Mouse (Mus musculus) lung, embryonic 15.5 days (tissue): ENCODE results near the gene Prokr1. TPM values are rescaled to one million over a fixed set of nuclear protein-coding genes. Genes with fewer than 3 reads are reported as not detected.
A peak's percentile ranks its signal among the peaks of the same experiment; 100 is the strongest.

Source experiments
- ATAC-seq: fragments of 200-750 bp; cut with Nextera tagmentation; 2 replicates; pipeline ENCODE4 v1.8.0; 2017; ENCODE audit warnings: moderate number of reproducible peaks, borderline replicate concordance; ENCODE audit not compliant: low FRiP score, low TSS enrichment; ENCODE audit errors: extremely low read depth
- H3K27ac ChIP-seq: fragments of 300-500 bp; sonication (generic); 2 replicates; pipeline ENCODE4 v1.5.1; 2015; ENCODE audit warnings: moderate library complexity, mild to moderate bottlenecking, inconsistent platforms
- H3K27me3 ChIP-seq: fragments of 300-500 bp; sonication (generic); 2 replicates; pipeline ENCODE4 v1.6.1; 2015; ENCODE audit warnings: inconsistent platforms
- H3K36me3 ChIP-seq: fragments of 300-500 bp; sonication (generic); 2 replicates; pipeline ENCODE4 v1.6.1; 2015; ENCODE audit warnings: inconsistent platforms
- H3K4me1 ChIP-seq: fragments of 300-500 bp; sonication (generic); 2 replicates; pipeline ENCODE4 v1.6.1; 2015; ENCODE audit warnings: inconsistent platforms
- H3K4me2 ChIP-seq: fragments of 300-500 bp; sonication (generic); 2 replicates; pipeline ENCODE4 v1.6.1; 2015; ENCODE audit warnings: inconsistent platforms, mild to moderate bottlenecking, moderate library complexity
- H3K4me3 ChIP-seq: fragments of 300-500 bp; sonication (generic); 2 replicates; pipeline ENCODE4 v1.5.1; 2015; ENCODE audit warnings: mild to moderate bottlenecking, inconsistent platforms
- H3K9ac ChIP-seq: fragments of 300-500 bp; sonication (generic); 2 replicates; pipeline ENCODE4 v1.6.1; 2015; ENCODE audit warnings: inconsistent platforms
- H3K9me3 ChIP-seq: fragments of 300-500 bp; sonication (generic); 2 replicates; pipeline ENCODE4 v1.6.1; 2016; ENCODE audit warnings: inconsistent platforms
- whole genome bisulfite sequencing: fragments of 180-500 bp; shearing (Covaris S2); methylation state at CpG from one replicate; pipeline ENCODE4 v1.1.7; 2015; 5-methylcytosine and 5-hydroxymethylcytosine counted together
- polyA plus RNA-seq: library from polyadenylated mRNA; unstranded; fragments of >200 nt; fragmentation: Nextera tagmentation; extraction: Ambion mirVana; gene quantifications from 2 replicates; pipeline ENCODE4 v1.2.1, GENCODE M21; 2015

The Prokr1 gene
- polyA plus RNA-seq, 1 experiment from 2014 or later: 2.6 TPM

DNA sequence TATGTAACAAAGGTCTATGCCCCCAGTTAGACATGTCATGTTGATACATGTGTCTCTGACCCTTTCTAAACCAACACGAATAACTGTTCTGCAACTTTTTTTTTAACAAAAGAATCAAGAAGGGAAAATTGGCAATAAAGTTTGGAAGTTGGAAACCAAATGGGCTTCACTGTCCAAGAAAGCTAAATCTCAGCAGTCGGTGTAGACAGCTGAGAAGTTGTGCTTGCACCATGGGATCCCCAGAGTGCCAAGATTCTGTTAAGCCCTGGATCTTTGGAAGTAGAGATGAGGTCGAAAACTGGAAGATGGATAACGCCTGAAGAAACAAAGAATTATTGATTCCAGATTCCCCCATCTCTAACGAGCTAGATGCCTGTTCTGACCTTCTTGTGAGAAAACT, 25.4 kb downstream of the Prokr1 start:
- no peak for ATAC-seq
- H3K4me1 ChIP-seq: peaks cover 8% of the 10 kb centered on the region
- H3K9ac ChIP-seq: no peak overlapping the region
- H3K36me3 ChIP-seq: no peaks in the 10 kb centered on the region
- 64% methylated on average over 5 of the region's 5 CpGs for WGBS
- H3K9me3 ChIP-seq: no peaks in the 10 kb centered on the region
- no peak overlapping the region for H3K4me2 ChIP-seq
- H3K27me3 ChIP-seq: no peaks in the 10 kb centered on the region
- H3K27ac ChIP-seq: no peak overlapping the region
- H3K4me3 ChIP-seq: no peak overlapping the region

DNA sequence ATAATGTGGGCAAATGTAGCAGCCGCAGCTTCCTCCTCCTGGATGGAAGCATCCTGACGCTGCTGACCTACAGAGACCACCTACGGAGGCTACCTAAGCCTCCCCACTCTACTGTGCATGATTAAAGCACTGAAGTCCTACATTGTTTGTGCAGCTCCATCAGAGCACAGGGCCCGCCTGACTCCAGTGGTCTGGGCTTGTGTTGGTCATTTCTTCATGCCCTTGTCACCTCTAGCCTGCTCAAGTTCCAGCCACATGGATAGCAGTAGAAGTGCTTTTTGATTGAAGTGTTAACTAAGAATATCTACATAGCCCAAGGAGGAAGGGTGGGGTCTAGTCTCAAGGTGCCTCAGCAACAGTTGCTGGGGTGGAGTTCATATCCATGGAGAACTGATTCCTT, 26.2 kb downstream of the Prokr1 start:
- H3K4me2 ChIP-seq: no peak overlapping the region
- H3K27ac ChIP-seq: no peak overlapping the region
- no peaks in the 10 kb centered on the region for H3K27me3 ChIP-seq
- 83% methylated on average over 4 of the region's 4 CpGs for WGBS
- H3K9me3 ChIP-seq: no peaks in the 10 kb centered on the region
- no peak overlapping the region for H3K4me3 ChIP-seq
- peaks cover 8% of the 10 kb centered on the region for H3K4me1 ChIP-seq
- no peaks in the 10 kb centered on the region for H3K36me3 ChIP-seq
- H3K9ac ChIP-seq: no peak overlapping the region
- no peak for ATAC-seq

DNA sequence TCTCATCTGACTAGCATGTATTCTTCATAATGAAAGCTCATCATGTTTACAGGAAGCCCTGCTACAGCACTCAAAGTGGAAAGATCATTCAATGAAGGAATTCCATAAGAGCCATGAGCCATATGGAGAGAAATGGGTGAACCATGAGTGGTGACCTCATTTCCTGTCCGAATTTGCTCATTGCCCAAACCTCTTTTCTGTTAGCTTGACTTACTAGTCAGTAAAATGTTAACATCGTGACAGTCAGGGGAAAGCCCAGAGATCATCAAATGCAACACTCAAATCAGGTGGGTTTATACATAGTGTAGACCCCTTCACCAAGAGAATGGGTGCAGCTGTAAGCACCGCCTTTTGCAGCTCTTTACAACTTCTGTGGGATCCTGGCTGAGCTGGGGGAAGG, 36.8 kb downstream of the Prokr1 start:
- Histone ChIP-seq H3K27me3 (no peaks in the 10 kb centered on the region), H3K9me3 (no peaks in the 10 kb centered on the region), H3K4me2 (no peak overlapping the region), H3K27ac (no peak overlapping the region), H3K4me3 (no peak overlapping the region), H3K9ac (no peak overlapping the region), H3K4me1 (no peaks in the 10 kb centered on the region), H3K36me3 (no peaks in the 10 kb centered on the region)
- no peak for ATAC-seq
- WGBS: 64% methylated on average over 3 of the region's 3 CpGs

DNA sequence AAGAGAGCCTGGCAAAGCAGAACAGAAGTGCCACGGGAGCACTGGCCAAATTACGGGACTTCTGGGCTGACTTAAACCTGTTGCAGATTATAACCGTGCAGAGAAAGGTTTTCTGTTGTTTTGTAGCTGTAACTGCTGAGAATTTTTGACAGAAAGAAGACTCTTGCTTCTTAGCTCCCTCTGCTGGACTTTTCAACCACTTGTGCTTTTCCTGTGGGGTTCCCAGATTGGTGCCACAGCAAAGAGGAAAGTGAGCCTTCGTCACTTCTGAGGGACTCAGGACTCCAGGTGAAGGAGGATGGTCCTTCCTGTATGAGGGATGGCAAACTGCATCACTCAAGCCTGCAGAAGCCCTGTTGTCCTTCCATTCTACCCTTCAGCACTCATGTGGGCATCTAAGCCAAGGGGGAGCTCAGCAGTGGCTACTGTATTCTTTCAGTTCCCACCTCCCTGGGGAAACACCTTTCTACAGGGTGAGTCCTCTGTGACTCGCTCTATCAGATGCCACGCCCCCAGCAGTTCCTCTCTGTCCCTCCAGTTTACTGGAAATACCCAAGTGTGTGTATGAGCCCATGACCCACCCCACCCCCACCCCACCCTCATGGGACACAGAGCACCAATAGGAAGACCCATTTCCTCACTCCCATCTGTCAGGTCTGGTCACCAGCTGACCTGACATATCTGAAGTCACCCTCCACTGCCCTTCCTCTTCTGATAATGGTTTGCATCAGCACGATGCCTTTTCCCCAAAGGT, 38.3 kb downstream of the Prokr1 start:
- H3K27ac ChIP-seq: no peak overlapping the region
- no peak for ATAC-seq
- H3K36me3 ChIP-seq: no peaks in the 10 kb centered on the region
- H3K4me2 ChIP-seq: no peak overlapping the region
- H3K9me3 ChIP-seq: no peaks in the 10 kb centered on the region
- no peaks in the 10 kb centered on the region for H3K27me3 ChIP-seq
- H3K9ac ChIP-seq: no peak overlapping the region
- no peak overlapping the region for H3K4me3 ChIP-seq
- 49% methylated on average over 7 of the region's 7 CpGs for WGBS
- H3K4me1 ChIP-seq: no peaks in the 10 kb centered on the region

DNA sequence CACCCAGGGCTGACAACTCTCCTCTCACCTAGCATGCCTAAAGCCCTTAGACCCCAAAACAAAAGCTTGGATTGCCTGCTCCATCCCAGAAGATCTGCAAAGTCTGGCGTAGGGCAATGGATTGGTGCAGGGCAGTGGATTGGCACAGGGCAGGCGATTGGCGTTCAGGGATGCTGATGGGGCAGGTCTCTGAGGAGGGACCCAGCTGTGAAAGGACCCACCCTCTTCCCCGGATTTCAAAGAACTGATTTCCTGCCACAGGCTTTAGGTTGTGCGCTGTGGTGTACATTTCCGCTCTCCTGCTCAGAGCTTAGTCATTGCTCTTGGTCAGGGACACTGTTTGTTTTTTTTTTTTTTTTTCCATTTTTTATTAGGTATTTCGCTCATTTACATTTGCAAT, 42.7 kb downstream of the Prokr1 start:
- Histone ChIP-seq H3K4me3 (no peak overlapping the region), H3K27me3 (no peaks in the 10 kb centered on the region), H3K27ac (no peak overlapping the region), H3K4me2 (no peak overlapping the region), H3K9me3 (no peaks in the 10 kb centered on the region), H3K4me1 (no peaks in the 10 kb centered on the region), H3K9ac (no peak overlapping the region), H3K36me3 (no peaks in the 10 kb centered on the region)
- WGBS: 88% methylated on average over 7 of the region's 7 CpGs
- ATAC-seq: no peak

DNA sequence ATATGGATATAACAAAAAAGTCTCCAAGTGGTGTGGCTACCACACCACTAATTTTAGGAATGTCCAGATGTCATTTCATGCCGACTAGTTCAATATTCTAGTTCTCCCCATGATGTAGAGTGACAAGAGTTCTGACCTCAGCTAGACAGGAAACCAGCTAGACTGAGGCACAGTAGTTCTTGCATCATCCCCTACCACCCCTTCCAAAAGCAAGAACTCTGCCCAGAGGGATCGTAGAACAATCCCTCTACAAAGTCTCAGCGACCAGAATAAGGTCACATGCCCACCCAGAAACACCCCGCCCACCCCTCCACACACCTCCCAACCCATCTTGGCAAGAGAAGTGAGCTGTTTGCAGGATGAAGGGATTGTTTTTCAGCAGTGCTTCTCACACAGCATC, 43.1 kb downstream of the Prokr1 start:
- Histone ChIP-seq H3K9ac (no peak overlapping the region), H3K4me2 (no peak overlapping the region), H3K36me3 (no peaks in the 10 kb centered on the region), H3K27ac (no peak overlapping the region), H3K9me3 (no peaks in the 10 kb centered on the region), H3K4me3 (no peak overlapping the region), H3K4me1 (no peaks in the 10 kb centered on the region), H3K27me3 (no peaks in the 10 kb centered on the region)
- WGBS: 72% methylated on average over 4 of the region's 4 CpGs
- no peak for ATAC-seq

DNA sequence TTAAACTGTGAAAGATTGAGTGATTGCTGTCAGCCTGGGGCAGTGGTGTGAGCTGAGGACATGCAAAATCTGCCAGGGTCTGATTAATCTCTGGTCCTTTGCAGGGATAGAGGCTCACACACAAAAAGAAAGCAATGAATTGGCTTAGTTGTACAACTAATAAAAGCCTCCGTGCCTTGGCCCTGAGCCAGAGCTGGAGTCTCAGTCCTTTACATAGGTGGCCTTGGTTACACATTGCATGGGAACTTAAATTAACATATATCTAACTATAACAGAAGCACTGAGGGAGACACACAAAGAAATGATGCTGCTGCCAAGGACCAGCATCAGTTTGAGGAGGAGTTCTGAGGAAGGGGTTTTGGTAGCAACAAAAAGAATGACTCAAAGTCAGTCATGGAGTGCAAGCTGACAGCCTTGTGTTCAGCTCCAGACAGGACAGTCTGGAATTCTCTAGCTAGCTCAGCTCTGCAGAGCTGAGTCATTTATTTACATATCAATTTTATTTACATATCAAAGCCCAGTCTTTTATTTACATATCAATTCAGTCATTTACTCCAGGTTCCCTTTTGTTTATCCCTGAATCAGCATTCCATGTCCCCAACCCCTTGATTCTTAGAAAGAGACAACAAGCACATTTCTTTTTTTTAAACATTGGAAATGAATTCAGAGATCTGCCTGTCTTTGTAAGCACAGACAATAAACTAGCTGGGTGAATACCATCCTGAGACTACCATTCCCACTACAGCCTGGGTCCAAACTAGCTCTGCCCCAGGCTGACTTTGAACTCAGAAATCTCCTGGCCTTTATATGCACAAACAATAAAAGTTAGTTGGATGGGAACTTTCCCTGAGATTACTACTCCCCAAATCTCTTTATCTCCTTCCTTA, 45.0 kb downstream of the Prokr1 start:
- 41% methylated on average over 1 of the region's 1 CpGs for WGBS

DNA sequence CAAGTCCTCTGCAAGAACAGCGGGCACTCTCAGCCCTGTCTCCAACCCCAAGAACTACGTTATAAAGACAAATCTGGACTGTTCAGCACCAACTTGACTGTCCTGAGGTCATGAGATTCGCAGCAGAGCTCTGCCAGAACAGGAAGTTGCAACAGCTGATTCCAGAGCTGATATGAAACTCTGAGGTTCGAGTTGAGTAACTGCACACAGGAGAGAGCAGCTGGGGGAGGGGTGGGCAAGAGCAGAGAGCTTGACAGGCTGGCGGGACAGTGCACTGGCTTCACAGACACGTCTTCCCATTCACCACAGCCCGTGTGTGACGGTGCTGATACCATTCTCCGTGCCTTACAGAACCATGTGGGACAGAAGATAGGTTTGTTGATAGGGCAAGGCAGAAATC, 48.5 kb downstream of the Prokr1 start:
- no peaks in the 10 kb centered on the region for H3K27me3 ChIP-seq
- no peak overlapping the region for H3K4me3 ChIP-seq
- H3K27ac ChIP-seq: no peak overlapping the region
- no peaks in the 10 kb centered on the region for H3K36me3 ChIP-seq
- no peaks in the 10 kb centered on the region for H3K9me3 ChIP-seq
- no peak overlapping the region for H3K9ac ChIP-seq
- H3K4me1 ChIP-seq: no peaks in the 10 kb centered on the region
- 29% methylated on average over 9 of the region's 9 CpGs for WGBS
- ATAC-seq: peak; percentile 73; the same call in 1 of the 2 replicates
- H3K4me2 ChIP-seq: no peak overlapping the region

More for the DNA sequence above, 45.0 kb downstream of the Prokr1 start:
- Histone ChIP-seq H3K36me3 (no peaks in the 10 kb centered on the region), H3K4me3 (no peak overlapping the region), H3K9me3 (no peaks in the 10 kb centered on the region), H3K27ac (no peak overlapping the region), H3K4me1 (no peaks in the 10 kb centered on the region), H3K9ac (no peak overlapping the region), H3K27me3 (no peaks in the 10 kb centered on the region), H3K4me2 (no peak overlapping the region)
- ATAC-seq: no peak

DNA sequence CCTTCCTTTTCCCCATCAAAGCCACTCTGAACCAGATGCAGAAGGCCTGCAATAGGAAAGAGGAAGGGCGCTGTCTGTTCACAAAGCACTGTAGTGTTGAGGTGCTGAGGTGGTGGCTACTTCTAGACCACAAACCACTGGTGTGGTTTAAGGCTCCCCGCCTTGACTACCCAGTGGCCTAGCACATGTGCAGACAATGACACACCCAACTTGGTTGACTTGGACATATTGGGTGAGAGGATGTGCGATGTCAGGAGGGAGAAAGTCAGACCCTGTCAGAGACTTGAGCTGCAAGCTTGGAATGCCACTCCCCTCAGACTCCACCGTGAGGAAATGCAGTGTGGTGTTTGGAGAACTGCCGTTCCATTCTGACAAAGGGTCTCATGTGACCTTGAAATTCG, 49.4 kb downstream of the Prokr1 start:
- H3K9ac ChIP-seq: no peak overlapping the region
- no peak overlapping the region for H3K27ac ChIP-seq
- no peaks in the 10 kb centered on the region for H3K36me3 ChIP-seq
- no peak for ATAC-seq
- H3K4me2 ChIP-seq: no peak overlapping the region
- no peaks in the 10 kb centered on the region for H3K27me3 ChIP-seq
- H3K4me1 ChIP-seq: no peaks in the 10 kb centered on the region
- no peak overlapping the region for H3K4me3 ChIP-seq
- WGBS: 59% methylated on average over 6 of the region's 6 CpGs
- H3K9me3 ChIP-seq: no peaks in the 10 kb centered on the region

DNA sequence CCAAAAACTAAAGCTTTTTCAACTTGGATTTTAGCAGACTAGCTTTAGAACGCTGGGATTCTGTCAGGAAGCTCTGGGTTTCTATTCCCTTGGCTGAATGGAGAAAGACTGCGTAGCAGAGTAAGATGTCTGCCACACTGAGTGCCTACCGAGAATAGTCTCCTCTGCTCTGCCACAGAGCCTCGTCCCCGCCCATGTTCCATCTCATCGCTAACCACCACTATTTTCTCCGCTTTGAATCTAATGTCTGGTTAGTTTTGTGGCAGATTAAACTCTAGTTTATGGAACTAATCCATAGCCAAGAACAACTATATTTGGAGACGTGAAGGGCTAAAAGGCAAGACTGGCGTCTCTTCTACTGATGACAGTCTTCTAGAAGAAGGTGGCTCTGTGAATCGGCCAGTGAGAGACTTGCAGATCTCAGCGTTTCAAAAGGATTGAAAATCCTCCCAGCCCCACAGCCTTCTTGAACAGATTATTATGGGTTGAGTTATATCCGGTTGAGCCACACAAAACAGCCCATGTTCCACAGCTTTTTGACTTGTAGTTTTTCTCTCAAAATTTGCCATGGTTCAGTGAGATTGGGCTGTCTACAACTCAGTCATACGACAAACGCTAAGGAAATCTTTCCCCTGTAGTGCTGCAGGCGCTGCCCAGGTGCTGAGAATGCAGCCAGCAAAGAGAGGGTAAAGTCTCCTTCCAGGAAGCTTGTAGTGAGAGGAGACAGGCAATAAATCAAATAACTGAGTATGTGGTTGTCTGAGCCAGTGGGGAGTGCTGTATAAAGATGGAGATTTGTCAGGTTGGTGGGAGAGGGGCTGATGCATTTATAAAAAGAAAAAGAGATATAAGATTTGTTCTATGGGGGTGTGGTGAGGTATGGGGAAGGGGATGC, 51.9 kb downstream of the Prokr1 start:
- H3K27me3 ChIP-seq: no peaks in the 10 kb centered on the region
- no peaks in the 10 kb centered on the region for H3K9me3 ChIP-seq
- no peak overlapping the region for H3K4me2 ChIP-seq
- no peaks in the 10 kb centered on the region for H3K4me1 ChIP-seq
- 76% methylated on average over 15 of the region's 15 CpGs for WGBS
- no peak overlapping the region for H3K4me3 ChIP-seq
- H3K27ac ChIP-seq: no peak overlapping the region
- no peaks in the 10 kb centered on the region for H3K36me3 ChIP-seq
- ATAC-seq: no peak
- no peak overlapping the region for H3K9ac ChIP-seq

DNA sequence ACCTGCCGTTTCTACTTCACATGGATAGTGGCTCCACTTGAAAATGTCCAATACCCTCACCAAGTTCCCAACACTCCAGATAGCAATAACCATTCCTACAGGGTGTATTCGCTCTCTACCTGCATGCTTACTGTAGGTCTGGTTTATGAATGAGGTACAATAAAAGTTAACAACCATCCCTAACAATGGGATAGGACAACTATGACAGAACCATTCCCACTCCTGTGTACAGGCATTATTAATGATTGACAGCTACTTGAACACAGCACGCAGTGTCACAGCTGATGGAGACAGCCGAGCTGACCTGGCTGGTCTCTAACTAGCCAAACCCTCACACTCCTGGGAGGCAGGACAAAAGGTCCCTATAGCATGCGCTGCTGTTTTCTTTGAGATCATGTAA, 52.9 kb downstream of the Prokr1 start:
- no peak overlapping the region for H3K27ac ChIP-seq
- no peaks in the 10 kb centered on the region for H3K36me3 ChIP-seq
- no peak overlapping the region for H3K4me3 ChIP-seq
- H3K4me2 ChIP-seq: no peak overlapping the region
- 55% methylated on average over 5 of the region's 5 CpGs for WGBS
- no peaks in the 10 kb centered on the region for H3K9me3 ChIP-seq
- peaks cover 4% of the 10 kb centered on the region; the same call in 1 of the 2 replicates for H3K4me1 ChIP-seq
- ATAC-seq: no peak
- H3K27me3 ChIP-seq: no peaks in the 10 kb centered on the region
- H3K9ac ChIP-seq: no peak overlapping the region
